Mouse (Mus musculus) midbrain, embryonic 15.5 days (tissue): ENCODE data around the gene Zfp870. TPM values are rescaled to one million over a fixed set of nuclear protein-coding genes. Genes with fewer than 3 reads are reported as not detected.

Source experiments
- ATAC-seq: fragments of 200-750 bp; cut with Nextera tagmentation; replicated peaks from 2 replicates; pipeline ENCODE4 v1.8.0; 2017; ENCODE audit warnings: moderate TSS enrichment
- H3K27ac ChIP-seq: fragments of 300-500 bp; sonication (generic); 2 replicates; pipeline ENCODE4 v1.5.1; 2015; ENCODE audit warnings: mild to moderate bottlenecking, inconsistent platforms
- H3K27me3 ChIP-seq: fragments of 300-500 bp; sonication (generic); replicated peaks from 2 replicates; pipeline ENCODE4 v1.6.1; 2015; ENCODE audit warnings: inconsistent platforms
- H3K36me3 ChIP-seq: fragments of 300-500 bp; sonication (generic); replicated peaks from 2 replicates; pipeline ENCODE4 v1.6.1; 2015; ENCODE audit warnings: inconsistent platforms
- H3K4me1 ChIP-seq: fragments of 300-500 bp; sonication (generic); 2 replicates; pipeline ENCODE4 v1.6.1; 2015; ENCODE audit warnings: inconsistent platforms
- H3K4me2 ChIP-seq: fragments of 300-500 bp; sonication (generic); 2 replicates; pipeline ENCODE4 v1.6.1; 2015; ENCODE audit warnings: inconsistent platforms, mild to moderate bottlenecking, moderate library complexity
- H3K4me3 ChIP-seq: fragments of 300-500 bp; sonication (generic); 2 replicates; pipeline ENCODE4 v1.5.1; 2015; ENCODE audit warnings: mild to moderate bottlenecking, inconsistent platforms
- H3K9ac ChIP-seq: fragments of 300-500 bp; sonication (generic); 2 replicates; pipeline ENCODE4 v1.6.1; 2015; ENCODE audit warnings: mild to moderate bottlenecking, inconsistent platforms
- H3K9me3 ChIP-seq: fragments of 300-500 bp; sonication (generic); 2 replicates; pipeline ENCODE4 v1.6.1; 2016; ENCODE audit warnings: inconsistent platforms
- WGBS: fragments of 180-500 bp; shearing (Covaris S2); methylation state at CpG from one replicate; pipeline ENCODE4 v1.1.7; 2015; ENCODE audit warnings: mixed read lengths; 5-methylcytosine and 5-hydroxymethylcytosine counted together
- polyA plus RNA-seq: library from polyadenylated mRNA; unstranded; fragments of >200 nt; fragmentation: Nextera tagmentation; extraction: Ambion mirVana; gene quantifications from 2 replicates; pipeline ENCODE4 v1.2.1, GENCODE M21; 2015

The Zfp870 gene
- polyA plus RNA-seq, 1 experiment from 2014 or later, result 7.4 TPM

- no peak overlapping the region for H3K27ac ChIP-seq
- 68% methylated on average over 1 of the region's 1 CpGs for WGBS
- H3K4me3 ChIP-seq, result no peak overlapping the region
- no peak overlapping the region for H3K4me2 ChIP-seq
- H3K36me3 ChIP-seq, result no peaks in the 10 kb centered on the region
- H3K9me3 ChIP-seq, result no peaks in the 10 kb centered on the region
- ATAC-seq, result no peak
- no peaks in the 10 kb centered on the region for H3K4me1 ChIP-seq
- H3K27me3 ChIP-seq, result 0 out of 2 replicates have a peak, but pooled peaks cover under 1% of the 10 kb centered on the region
- no peak overlapping the region for H3K9ac ChIP-seq
Measured at GRCm38 (mm10) chr17:32901751-32902525, 10.5 kb upstream of the Zfp870 start.

GRCm38 (mm10) chr17:32895421-32895820 is 4.0 kb upstream of the Zfp870 start:
- Histone ChIP-seq H3K9ac (no peak overlapping the region), H3K36me3 (no peaks in the 10 kb centered on the region), H3K4me2 (no peak overlapping the region), H3K27me3 (no peaks in the 10 kb centered on the region), H3K9me3 (no peaks in the 10 kb centered on the region), H3K4me1 (peaks cover 8% of the 10 kb centered on the region), H3K27ac (no peak overlapping the region), H3K4me3 (no peak overlapping the region)
- ATAC-seq, result no peak
- WGBS, result 93% methylated on average over 4 of the region's 4 CpGs

- 79% methylated on average over 3 of the region's 3 CpGs for WGBS
- H3K4me2 ChIP-seq, result no peak overlapping the region
- H3K36me3 ChIP-seq, result no peaks in the 10 kb centered on the region
Measured at GRCm38 (mm10) chr17:32893901-32894300, 2.5 kb upstream of the Zfp870 start.

GRCm38 (mm10) chr17:32890852-32891238 is 597 bp downstream of the Zfp870 start:
- Histone ChIP-seq H3K27ac (peak overlapping the region; percentile 77), H3K9me3 (no peaks in the 10 kb centered on the region), H3K36me3 (no peaks in the 10 kb centered on the region), H3K4me2 (peak overlapping the region; percentile 84), H3K9ac (peak overlapping the region; percentile 80), H3K27me3 (no peaks in the 10 kb centered on the region), H3K4me1 (peaks cover 20% of the 10 kb centered on the region), H3K4me3 (peak overlapping the region; percentile 81)
- peak; percentile 62 for ATAC-seq
- 2% methylated on average over 11 of the region's 11 CpGs for WGBS

More at GRCm38 (mm10) chr17:32893901-32894300, 2.5 kb upstream of the Zfp870 start:
- no peak for ATAC-seq
- H3K27ac ChIP-seq, result no peak overlapping the region
- no peaks in the 10 kb centered on the region for H3K27me3 ChIP-seq
- H3K9ac ChIP-seq, result no peak overlapping the region
- peaks cover 20% of the 10 kb centered on the region for H3K4me1 ChIP-seq
- H3K9me3 ChIP-seq, result no peaks in the 10 kb centered on the region
- no peak overlapping the region for H3K4me3 ChIP-seq

- WGBS, result 96% methylated on average over 6 of the region's 6 CpGs
- peak overlapping the region; percentile 84; the same call in 1 of the 2 replicates for H3K4me2 ChIP-seq
- no peak overlapping the region for H3K4me3 ChIP-seq
Measured at GRCm38 (mm10) chr17:32889611-32890010, 1.8 kb downstream of the Zfp870 start.

GRCm38 (mm10) chr17:32880320-32881218 is 10.9 kb downstream of the Zfp870 start:
- Histone ChIP-seq H3K4me2 (no peak overlapping the region), H3K9ac (no peak overlapping the region), H3K9me3 (no peaks in the 10 kb centered on the region), H3K27me3 (no peaks in the 10 kb centered on the region; the same call in 1 of the 2 replicates), H3K4me1 (no peaks in the 10 kb centered on the region), H3K27ac (no peak overlapping the region), H3K4me3 (no peak overlapping the region), H3K36me3 (peaks cover 33% of the 10 kb centered on the region)
- no peak for ATAC-seq
- WGBS, result 93% methylated on average over 14 of the region's 14 CpGs

More at GRCm38 (mm10) chr17:32889611-32890010, 1.8 kb downstream of the Zfp870 start:
- H3K36me3 ChIP-seq, result 0 out of 2 replicates have a peak, but pooled peaks cover 4% of the 10 kb centered on the region
- H3K27ac ChIP-seq, result no peak overlapping the region
- H3K27me3 ChIP-seq, result no peaks in the 10 kb centered on the region
- no peaks in the 10 kb centered on the region for H3K9me3 ChIP-seq
- no peak for ATAC-seq
- no peak overlapping the region for H3K9ac ChIP-seq
- H3K4me1 ChIP-seq, result peaks cover 20% of the 10 kb centered on the region

GRCm38 (mm10) chr17:32878773-32879172 is 12.7 kb downstream of the Zfp870 start:
- 96% methylated on average over 11 of the region's 11 CpGs for WGBS
- Histone ChIP-seq H3K4me1 (no peaks in the 10 kb centered on the region), H3K36me3 (peaks cover 22% of the 10 kb centered on the region), H3K9ac (no peak overlapping the region), H3K27ac (no peak overlapping the region), H3K4me3 (no peak overlapping the region), H3K4me2 (no peak overlapping the region), H3K9me3 (no peaks in the 10 kb centered on the region), H3K27me3 (no peaks in the 10 kb centered on the region; the same call in 1 of the 2 replicates)
- ATAC-seq, result no peak

GRCm38 (mm10) chr17:32877471-32878171 is 13.8 kb downstream of the Zfp870 start:
- no peak overlapping the region for H3K27ac ChIP-seq
- 17% methylated on average over 22 of the region's 22 CpGs for WGBS
- H3K4me1 ChIP-seq, result no peaks in the 10 kb centered on the region
- H3K27me3 ChIP-seq, result no peaks in the 10 kb centered on the region; the same call in 1 of the 2 replicates
- H3K9me3 ChIP-seq, result no peaks in the 10 kb centered on the region
- no peak overlapping the region for H3K4me3 ChIP-seq
- peaks cover 12% of the 10 kb centered on the region for H3K36me3 ChIP-seq
- no peak overlapping the region for H3K4me2 ChIP-seq
- no peak overlapping the region for H3K9ac ChIP-seq
- ATAC-seq, result no peak

GRCm38 (mm10) chr17:32872696-32873095 is 18.7 kb downstream of the Zfp870 start:
- WGBS, result 67% methylated on average over 5 of the region's 5 CpGs
- 0 out of 2 replicates have a peak, but pooled peaks cover 3% of the 10 kb centered on the region for H3K9me3 ChIP-seq

GRCm38 (mm10) chr17:32872091-32872490 is 19.4 kb downstream of the Zfp870 start:
- Histone ChIP-seq H3K9me3 (0 out of 2 replicates have a peak, but pooled peaks cover 3% of the 10 kb centered on the region), H3K4me1 (no peaks in the 10 kb centered on the region), H3K27ac (no peak overlapping the region), H3K36me3 (no peaks in the 10 kb centered on the region), H3K9ac (no peak overlapping the region), H3K27me3 (no peaks in the 10 kb centered on the region; the same call in 1 of the 2 replicates), H3K4me2 (no peak overlapping the region), H3K4me3 (no peak overlapping the region)
- 82% methylated on average over 4 of the region's 4 CpGs for WGBS
- no peak for ATAC-seq

More at GRCm38 (mm10) chr17:32872696-32873095, 18.7 kb downstream of the Zfp870 start:
- no peak overlapping the region for H3K4me2 ChIP-seq
- H3K9ac ChIP-seq, result no peak overlapping the region
- no peak overlapping the region for H3K4me3 ChIP-seq
- no peaks in the 10 kb centered on the region for H3K4me1 ChIP-seq
- no peaks in the 10 kb centered on the region; the same call in 1 of the 2 replicates for H3K27me3 ChIP-seq
- H3K27ac ChIP-seq, result no peak overlapping the region
- ATAC-seq, result no peak
- no peaks in the 10 kb centered on the region for H3K36me3 ChIP-seq

GRCm38 (mm10) chr17:32871483-32871882 is 20.0 kb downstream of the Zfp870 start:
- Histone ChIP-seq H3K4me1 (no peaks in the 10 kb centered on the region), H3K27ac (no peak overlapping the region), H3K9ac (no peak overlapping the region), H3K4me2 (no peak overlapping the region), H3K27me3 (no peaks in the 10 kb centered on the region), H3K36me3 (no peaks in the 10 kb centered on the region), H3K4me3 (no peak overlapping the region), H3K9me3 (0 out of 2 replicates have a peak, but pooled peaks cover 3% of the 10 kb centered on the region)
- WGBS, result 82% methylated on average over 1 of the region's 1 CpGs
- ATAC-seq, result no peak
